19 mouse cellular contexts compared by ENCODE assay signal in the genomic region with DNA sequence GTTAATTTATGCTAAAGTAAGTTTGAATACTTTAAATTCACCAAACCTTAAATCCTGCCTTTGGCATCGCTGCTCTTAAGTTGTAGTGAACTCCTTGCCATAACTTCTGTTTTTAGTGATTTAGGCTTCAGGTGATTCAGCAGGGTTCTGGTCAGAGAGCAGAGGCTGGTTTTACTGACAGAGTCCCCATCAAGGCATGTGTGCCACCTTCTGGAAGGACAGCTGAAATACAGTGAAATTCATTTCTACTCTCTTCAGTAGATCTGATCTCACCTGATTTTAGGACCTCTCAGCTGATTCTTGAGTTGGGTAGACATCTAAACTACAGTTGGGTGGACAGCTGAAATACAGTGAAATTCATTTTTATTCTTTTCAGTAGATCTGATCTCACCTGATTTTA.
A peak's percentile ranks its signal among the peaks of the same experiment; 100 is the strongest.
DNase-seq lines count a peak whose midpoint lies in the region; TF ChIP-seq lines count a peak whose summit lies in the region.
"Had no signal": no experiment of that assay in that cellular context is flagged by ENCODE, and none has a peak within 500 bp of the region (broad histone marks: within the 10 kb centered on the region; RNA-seq: fewer than 3 reads in every experiment).

No protein-coding gene starts in this region.

- peak; percentile 52 for TF ChIP-seq CTCF in gastrocnemius, adult 2 months (IDR thresholded peaks at IDR 0.05)

- no peak for DNase-seq in gastrocnemius, adult 2 months
- DNase-seq in gastrocnemius, postnatal 4 days (ENCODE audit: low spot score in 2 of 2): no peak
- peak; percentile 6 for DNase-seq in layer of hippocampus, adult 11-12 months (ENCODE audit: low spot score)
- no peak for DNase-seq in layer of hippocampus, postnatal 36 days
- peak; percentile 17 for DNase-seq in right cerebral cortex, adult 18-20 months
- no peak for DNase-seq in right cerebral cortex, postnatal 36 days (ENCODE audit: low spot score in 2 of 2)
- no peak for DNase-seq in spleen, postnatal 36 days (ENCODE audit: low spot score in 2 of 2)
- DNase-seq: cerebellum, adult 11-12 months; gastrocnemius, postnatal 14 days; kidney, postnatal 4 days; liver; right cerebral cortex, postnatal 4 days; thymus, adult 2 months had no signal

- H3K27ac ChIP-seq in gastrocnemius, adult 2 months: no peak overlapping the region
- H3K27ac ChIP-seq: embryonic facial prominence, embryonic 10.5 days; hindbrain, embryonic 12.5 days; lung, embryonic 15.5 days; neural tube, embryonic 13.5 days had no signal

- H3K4me3 ChIP-seq in gastrocnemius, adult 2 months: no peak overlapping the region
- H3K4me3 ChIP-seq: embryonic facial prominence, embryonic 10.5 days; erythroblast, embryonic 14.5 days; heart, embryonic 12.5 days; hindbrain, embryonic 12.5 days; lung, embryonic 15.5 days; neural tube, embryonic 13.5 days had no signal

- intact Hi-C loops in gastrocnemius, adult 2 months (cut with DNase I): no loop called here

Comparison
In these comparisons a context has a peak if more than half of its experiments do, and no peak if none do; other contexts are left out.
1. DNase-seq: peak in layer of hippocampus, adult 11-12 months (single experiment) and right cerebral cortex, adult 18-20 months (single experiment); none in gastrocnemius, adult 2 months (single experiment), gastrocnemius, postnatal 4 days (0 of 2), layer of hippocampus, postnatal 36 days (0 of 2), right cerebral cortex, postnatal 36 days (0 of 2) and spleen, postnatal 36 days (0 of 2).